Mouse (Mus musculus): ENCODE results near the gene Topaz1. TPM values are rescaled to one million over a fixed set of nuclear protein-coding genes. Genes with fewer than 3 reads are reported as not detected.
A peak's percentile ranks its signal among the peaks of the same experiment; 100 is the strongest.
"Not testable (repeated sequence)": the region's sequence is repeated elsewhere in the genome, so short reads cannot be mapped to it uniquely, and the experiment has no call there.

Gene Topaz1
- total RNA-seq, 2 experiments from 2014 or later, result not detected

DNA sequence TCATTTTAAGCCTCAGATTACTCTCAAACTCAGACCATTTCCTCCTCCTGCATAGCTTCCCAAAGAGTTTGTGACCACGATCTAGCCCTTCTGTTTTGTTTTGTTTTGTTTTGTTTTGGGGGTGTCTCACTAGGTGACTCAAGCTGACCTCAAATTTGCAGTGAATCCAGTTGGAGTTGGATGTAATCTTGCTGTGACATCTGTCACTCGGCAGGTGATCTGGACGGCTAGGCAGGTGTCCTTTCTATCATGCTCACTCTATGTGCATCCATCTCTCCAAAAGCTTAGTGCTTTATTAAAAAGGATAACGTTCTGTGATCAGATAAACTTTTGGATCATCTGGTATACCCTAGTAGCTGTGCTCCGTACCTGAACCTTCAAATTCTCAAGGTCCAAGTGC is 65.2 kb downstream of the Topaz1 start:
- DNase-seq, result no peak

DNA sequence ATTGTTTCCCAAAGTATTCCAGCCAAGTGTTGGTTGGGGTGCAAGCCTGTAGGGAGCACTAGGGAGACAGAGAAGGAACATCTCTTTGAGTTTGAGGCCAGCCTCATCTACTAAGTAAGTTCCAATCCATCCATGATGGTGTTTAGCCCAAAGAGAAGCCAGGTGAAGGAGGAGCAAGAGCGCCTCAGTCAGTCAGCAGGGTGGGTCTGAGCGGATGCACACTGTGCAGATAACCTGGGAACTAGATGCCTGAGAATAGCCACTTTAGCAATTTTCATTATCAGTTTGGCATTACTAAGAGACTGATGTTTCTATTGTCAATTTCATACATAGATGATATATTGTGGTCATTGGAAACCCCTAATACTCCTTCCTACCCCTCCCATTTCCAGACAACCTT is 67.6 kb downstream of the Topaz1 start:
- DNase-seq, result no peak

DNA sequence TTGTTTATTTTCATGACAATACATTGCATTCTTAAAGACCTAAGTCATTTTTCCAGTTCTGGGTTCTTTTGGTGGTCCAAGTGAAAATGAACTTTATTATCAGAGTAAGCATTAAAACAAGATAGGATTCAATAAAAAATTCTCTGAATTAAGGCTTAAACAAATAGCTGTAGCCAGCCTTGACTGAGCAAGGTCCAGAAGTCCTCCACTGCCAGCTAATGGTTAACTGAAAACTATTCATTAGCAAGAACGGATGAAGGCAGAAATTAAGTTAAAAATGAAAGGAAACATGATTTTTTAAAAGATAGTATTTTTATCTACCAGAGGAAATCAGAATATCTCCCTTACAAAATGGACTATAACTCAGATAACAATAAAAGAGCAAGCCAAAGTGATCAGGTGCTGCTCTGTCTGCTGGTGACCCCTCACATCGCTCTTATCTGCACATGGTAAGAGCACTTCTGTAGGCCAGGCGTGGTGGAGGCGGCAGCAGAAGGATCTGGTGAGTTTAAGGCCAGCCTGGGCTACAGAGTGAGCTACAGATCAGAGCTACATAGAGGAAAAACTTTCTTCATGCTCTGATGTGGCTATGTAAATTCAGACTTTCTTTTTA is 68.2 kb downstream of the Topaz1 start:
- no peak for DNase-seq

DNA sequence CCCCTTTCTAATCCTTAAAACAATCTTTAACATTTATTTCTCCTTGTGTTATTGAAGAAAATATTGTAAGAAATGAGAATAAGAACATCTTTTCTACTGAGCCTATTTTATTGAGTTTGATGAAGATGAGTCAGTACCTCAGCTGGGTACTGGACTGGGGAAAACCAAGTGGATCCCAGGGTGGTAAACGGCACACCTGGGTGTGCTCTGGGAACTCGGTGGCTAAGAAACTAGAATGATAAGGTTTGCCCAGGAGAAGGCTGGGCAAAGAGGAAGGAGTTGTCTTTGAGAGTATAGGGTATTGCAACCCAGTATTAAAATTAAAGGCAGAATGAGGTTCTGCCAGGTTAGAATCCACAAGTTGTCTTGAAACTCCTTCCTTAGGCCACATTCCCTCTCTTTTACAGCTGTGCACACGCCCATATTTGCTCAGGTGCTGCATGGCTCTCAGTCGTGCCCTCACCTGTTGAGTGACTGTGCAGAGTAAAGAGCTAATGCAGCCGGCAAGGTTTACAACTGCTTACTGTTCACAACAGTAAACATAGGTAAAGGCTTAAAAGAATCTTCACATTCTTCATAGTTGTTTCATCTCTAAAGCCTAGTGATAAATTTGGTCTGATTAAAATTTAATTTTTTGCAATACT is 76.3 kb downstream of the Topaz1 start:
- no peak for DNase-seq

DNA sequence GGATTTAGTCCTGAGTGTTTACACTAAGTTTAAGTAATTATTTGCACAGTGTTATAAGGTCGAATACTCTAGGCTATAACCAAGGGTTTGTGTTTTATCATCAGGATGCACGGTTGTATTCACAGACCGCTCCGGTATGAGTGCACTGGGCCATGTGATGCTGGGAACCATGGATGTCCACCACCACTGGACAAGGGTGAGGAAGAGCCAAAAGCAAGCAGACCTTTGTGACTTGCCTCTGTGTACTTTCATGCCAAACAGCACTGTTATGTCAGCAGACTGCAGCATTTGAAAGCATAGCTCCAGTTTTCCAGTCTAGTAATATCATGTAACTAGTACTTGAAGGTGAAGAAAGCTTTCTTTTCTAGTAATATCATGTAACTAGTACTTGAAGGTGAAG is 79.6 kb downstream of the Topaz1 start:
- DNase-seq, result no peak

DNA sequence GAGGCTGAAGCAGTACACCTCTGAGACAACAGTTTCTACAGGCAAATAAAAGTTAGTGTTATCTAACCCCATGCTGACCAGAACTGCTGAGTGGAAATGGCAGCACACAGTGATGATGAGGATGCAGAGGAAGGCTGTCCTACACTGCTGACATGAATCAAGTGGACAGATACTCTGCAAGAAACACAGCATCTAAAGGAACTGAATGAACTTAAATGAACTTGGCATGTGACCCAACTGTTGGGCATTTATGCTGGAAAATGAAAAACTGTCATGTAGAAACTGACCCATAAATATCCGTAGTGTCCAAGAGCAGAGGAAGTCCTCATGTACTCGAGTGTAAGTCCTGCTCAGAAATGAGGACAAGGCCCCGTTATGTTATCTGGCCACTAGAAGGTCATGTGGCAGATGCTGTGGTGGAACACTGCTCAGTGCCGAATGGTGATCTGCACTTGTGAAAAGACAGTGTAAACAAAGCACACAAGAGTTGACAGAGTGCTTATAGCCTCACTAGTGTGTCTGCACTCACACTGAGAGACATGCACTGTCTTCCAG is 82.8 kb downstream of the Topaz1 start:
- no peak for DNase-seq

DNA sequence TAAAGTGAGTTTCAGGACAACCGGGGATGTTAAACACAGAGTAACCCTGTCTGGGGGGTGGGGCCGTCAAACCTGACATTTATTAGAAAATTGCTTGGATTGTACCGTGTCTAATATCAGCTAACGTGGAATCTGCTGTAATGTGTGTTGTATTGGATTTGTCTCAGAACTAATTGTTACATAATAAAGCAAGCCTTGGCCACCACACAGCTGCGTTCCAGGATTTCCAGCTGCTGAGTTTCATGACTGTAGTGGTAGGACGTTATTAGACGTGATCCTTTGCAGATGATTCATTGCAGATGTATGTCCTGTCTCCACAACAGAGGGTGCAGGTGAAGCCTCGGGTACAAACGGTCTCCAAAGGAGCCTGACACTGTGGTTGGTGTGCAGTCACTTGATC is 89.0 kb downstream of the Topaz1 start:
- no peak for DNase-seq

DNA sequence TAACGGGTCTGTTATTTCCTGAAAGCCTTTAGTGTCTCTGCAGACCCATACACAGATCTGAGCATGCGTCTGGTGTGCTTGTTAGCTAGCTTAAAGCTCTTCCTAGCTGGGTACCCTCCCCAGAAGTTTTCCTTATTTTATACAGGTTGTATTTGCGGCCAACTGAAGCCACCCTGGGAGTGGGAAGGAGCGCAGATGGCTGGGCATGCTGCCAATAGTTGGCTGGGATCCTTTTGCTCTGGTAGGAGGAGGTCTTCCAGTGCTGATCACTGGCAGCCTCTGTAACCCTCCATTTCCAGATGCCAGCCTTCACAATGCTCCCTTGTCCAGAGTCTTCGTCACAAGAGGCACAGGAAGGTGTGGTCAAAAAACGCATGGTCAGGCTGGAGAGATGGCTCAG is 89.6 kb downstream of the Topaz1 start:
- DNase-seq, result peak; percentile 73

DNA sequence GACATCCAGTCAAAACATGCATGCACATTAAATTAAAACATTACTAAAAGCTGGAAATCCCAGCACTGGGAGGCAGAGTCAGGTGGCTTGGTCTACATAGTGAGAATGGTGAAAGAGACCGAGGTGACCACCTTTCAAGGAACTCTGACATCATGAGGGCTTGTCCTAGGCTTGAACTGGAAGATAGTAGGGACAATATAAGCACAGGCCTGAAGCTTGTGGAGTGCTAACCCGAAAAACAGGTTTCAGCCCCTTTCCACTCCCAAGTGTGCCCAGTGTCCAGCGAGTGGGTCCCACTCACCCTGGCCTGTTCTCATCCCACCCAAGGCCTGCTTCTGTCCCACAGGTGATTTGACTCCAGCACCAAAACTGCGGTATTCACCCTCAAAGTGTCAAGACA is 90.1 kb downstream of the Topaz1 start:
- DNase-seq, result no peak

DNA sequence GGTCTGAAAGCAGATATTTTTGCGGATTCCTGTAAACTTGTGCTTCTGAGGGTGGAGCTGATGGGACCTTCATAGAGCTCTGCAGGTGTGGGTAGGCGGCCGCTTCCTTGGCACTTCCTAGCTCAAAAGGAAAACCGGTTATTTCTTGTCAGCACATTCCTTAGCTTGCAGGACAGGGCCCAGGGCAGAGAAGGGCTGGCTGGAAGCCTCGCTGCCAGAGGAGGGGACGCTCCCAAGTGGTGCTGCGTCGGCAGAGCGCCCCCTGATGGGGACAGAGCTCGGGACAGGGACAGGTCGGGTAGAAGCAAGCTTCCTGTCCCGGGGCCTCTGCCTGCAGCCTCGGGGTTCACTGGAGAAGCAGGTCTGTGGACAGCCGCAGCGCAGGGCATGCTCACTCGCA is 90.5 kb downstream of the Topaz1 start:
- peak; percentile 64 for DNase-seq

DNA sequence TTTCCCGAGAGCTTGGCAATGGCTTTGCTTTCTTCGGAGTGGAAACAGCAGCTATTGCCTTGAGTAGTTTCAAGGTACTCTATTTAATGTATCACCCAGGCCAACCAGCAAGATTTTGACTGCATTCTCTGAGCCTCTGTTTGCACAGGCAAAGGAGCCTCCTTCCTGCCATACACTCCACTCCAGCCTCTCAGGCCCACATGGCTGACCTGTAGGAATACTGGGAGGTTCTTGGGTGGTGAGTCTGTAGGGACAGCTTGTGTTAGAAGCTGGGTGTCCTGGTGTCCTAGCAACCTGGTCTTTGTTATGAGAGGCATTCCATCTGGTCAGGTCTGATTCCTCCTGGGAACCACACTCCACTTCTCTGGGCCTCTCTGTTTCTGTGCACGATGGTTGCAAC is 96.6 kb downstream of the Topaz1 start, which contains the start of gene Gm35549:
Gene Gm35549, minus strand, starts transcription at position 276 of the 400 bp plus-strand sequence.
- DNase-seq, result no peak

DNA sequence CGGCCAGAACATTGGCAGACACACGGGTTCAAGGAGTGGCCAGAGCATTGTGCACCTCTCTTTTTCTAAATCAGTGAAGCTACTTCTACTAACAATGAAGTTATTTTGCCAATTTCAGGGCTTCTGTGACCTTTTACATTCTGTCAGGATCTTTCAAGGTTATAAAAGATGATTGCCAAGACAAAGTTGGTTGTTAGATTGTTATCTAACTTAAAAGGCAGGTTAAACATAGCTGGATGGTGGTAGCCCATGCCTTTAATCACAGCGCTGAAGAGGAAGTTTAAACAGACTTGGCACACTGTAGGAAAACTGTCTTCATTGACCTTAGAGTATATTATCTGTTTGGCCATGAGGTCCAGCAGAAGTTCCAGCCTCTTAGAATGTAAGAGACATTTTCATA is 98.5 kb downstream of the Topaz1 start:
- no peak for DNase-seq

DNA sequence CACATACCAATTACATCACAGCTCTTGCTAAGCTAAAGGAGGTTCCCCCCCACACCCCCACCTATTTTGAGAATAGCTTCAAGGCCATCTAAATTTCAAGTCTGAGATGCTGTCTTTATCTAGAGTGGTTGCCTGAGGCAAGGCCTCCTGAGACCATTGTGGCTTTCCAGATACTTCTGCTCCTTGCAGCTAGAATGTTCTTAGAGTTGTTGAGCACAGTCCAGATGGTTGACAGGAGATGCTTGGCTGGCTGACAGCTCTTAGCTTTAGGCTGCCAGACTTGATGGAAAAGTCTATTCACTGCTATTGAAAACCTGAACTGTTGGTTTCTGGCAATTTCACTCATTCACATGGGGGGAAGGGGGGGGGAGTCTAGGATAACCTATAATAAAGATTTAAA is 99.0 kb downstream of the Topaz1 start:
- no peak for DNase-seq

DNA sequence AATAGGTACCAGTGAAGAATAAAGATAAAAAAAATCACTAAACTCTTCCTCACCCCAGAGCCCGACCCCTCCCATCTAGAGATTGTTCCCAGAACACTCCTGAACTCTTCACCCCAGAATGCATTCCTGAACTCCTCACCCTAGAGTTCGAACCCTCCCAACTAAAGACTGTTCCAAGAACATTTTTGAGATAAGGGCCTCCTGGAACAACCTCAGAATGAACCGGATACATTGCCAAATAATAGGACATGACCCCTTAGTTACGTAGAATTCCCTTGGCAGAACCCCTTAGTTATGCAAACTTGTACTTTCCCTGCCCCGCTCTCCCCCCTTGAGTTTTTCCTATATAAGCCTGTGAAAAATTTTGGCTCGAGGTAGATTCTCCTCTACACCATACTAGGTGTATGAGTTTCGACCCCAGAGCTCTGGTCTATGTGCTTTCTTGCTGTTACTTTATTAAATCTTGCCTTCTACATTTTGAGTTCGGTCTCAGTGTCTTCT is 100.7 kb downstream of the Topaz1 start:
- DNase-seq, result not testable (repeated sequence)

Other genes starting within 250 kb of the Topaz1 start
- 10 to 100 TPM; 14.2 to 19.0 TPM for gene Tcaim, start 58.2 kb downstream of the Topaz1 start, total RNA-seq (2021)
- not detected for gene Gm35549, start 96.7 kb downstream of the Topaz1 start, total RNA-seq (2021)
- 100 to 1,000 TPM in 1 of 2 experiments, 10 to 100 TPM in 1; 93.7 to 136 TPM for gene Zfp445, start 118.7 kb downstream of the Topaz1 start, total RNA-seq (2021)
- 10 to 100 TPM in 1 of 2 experiments, 1 to 10 TPM in 1; 8.5 to 12.5 TPM for gene Zkscan7, start 138.3 kb downstream of the Topaz1 start, total RNA-seq (2021)
- 1 to 10 TPM; 5.6 to 5.9 TPM for gene Zfp105, start 175.7 kb downstream of the Topaz1 start, total RNA-seq (2021)
- gene 1110059G10Rik, start 203.7 kb downstream of the Topaz1 start, total RNA-seq (2021), result 10 to 100 TPM; 28.0 to 28.3 TPM
- 10 to 100 TPM; 11.3 to 15.4 TPM for gene Kif15, start 203.7 kb downstream of the Topaz1 start, total RNA-seq (2021)

Measured in adrenal gland, postnatal 10 days (tissue).